Mouse (Mus musculus): ENCODE data around the gene Slc7a8. TPM values are rescaled to one million over a fixed set of nuclear protein-coding genes. Genes with fewer than 3 reads are reported as not detected.

The Slc7a8 gene
- polyA plus RNA-seq, 1 experiment from 2014 or later = 2.7 TPM

DNA sequence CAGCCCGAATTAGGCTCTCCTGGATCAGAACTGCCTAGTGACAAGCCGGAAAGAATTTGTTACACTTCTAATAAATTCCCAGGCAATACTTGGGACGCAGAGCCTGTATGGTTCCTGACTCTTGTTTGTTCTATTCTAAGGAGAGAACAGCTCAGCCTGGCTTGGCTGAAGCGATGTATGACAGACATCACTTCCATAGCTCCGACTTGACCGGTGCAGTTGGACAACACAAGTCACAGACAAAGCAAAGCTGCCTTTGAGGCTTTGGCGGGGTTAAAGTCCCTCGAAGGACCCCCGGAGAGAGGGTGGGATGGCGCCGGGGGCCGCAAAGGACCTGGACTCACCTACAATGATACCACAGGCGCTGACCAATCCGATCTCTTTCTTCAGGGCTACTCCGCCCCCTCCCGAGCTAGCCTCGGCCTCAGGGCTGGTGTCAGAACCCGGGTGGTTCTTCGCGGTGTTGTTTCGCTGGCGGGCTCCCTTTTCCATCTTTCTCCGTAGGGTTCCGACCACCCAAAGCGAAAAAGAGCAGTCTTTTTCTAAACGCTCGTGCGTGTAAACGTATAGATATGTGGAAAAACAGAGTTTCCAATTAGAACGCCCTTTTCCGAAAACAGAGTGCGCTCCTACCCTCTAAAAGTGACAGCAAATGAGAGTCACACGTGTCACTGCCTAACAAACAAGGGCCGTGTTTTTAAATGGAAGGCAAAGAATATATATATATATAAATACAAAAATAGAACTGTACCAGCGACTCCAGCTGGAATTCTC is 723 bp downstream of the Slc7a8 start:
- Histone ChIP-seq H3K9me3 (ENCODE audit: low read depth, low read length) (no peaks in the 10 kb centered on the region), H3K36me3 (ENCODE audit: insufficient read depth) (no peaks in the 10 kb centered on the region), H3K4me1 (ENCODE audit: insufficient read depth) (no peaks in the 10 kb centered on the region), H3K4me2 (peak overlapping the region; percentile 93), H3K9ac (peak overlapping the region; percentile 40), H3K27ac (ENCODE audit: low read depth) (no peak overlapping the region), H3K27me3 (ENCODE audit: insufficient read depth, low read length) (peaks cover 26% of the 10 kb centered on the region), H3K4me3 (ENCODE audit: low read depth, low read length) (peak overlapping the region; percentile 48)
- ATAC-seq (ENCODE audit: insufficient read depth) (peak; percentile 69), DNase-seq (peak; percentile 46)
- WGBS = 4% methylated on average over 35 of the region's 35 CpGs
- TF ChIP-seq CTCF (IDR thresholded peaks at IDR 0.05; ENCODE audit: low read depth) = no peak

DNA sequence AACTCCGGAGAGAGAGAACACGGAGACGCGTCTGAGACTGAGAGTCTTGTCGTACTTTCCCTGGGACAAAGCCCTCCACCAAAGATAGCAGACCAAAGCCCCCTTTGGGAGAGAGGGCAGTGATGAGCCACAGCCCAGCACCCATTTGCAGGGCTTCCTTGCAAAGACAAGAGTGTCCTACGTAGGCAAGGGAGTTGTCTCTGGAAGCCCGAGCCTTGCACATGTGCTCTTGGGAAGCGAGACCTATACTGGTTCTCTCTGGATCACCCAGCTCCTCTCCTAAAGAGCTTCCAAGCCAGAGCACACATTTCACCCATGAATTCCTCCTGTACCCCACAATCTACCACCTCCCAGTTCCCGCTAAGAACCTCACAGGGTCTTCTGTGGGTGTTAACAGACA is 1.7 kb downstream of the Slc7a8 start:
- ATAC-seq (ENCODE audit: insufficient read depth) (no peak), DNase-seq (no peak)
- H3K36me3 ChIP-seq (ENCODE audit: insufficient read depth) = no peaks in the 10 kb centered on the region
- H3K27me3 ChIP-seq (ENCODE audit: insufficient read depth, low read length) = peaks cover 26% of the 10 kb centered on the region
- no peak overlapping the region for H3K27ac ChIP-seq (ENCODE audit: low read depth)
- H3K4me1 ChIP-seq (ENCODE audit: insufficient read depth) = no peaks in the 10 kb centered on the region
- H3K4me3 ChIP-seq (ENCODE audit: low read depth, low read length) = no peak overlapping the region
- WGBS = 85% methylated on average over 9 of the region's 9 CpGs
- no peak overlapping the region for H3K9ac ChIP-seq
- 0 out of 2 replicates have a peak overlapping the region, but pooled peaks have one; percentile 93 for H3K4me2 ChIP-seq
- TF ChIP-seq CTCF (IDR thresholded peaks at IDR 0.05; ENCODE audit: low read depth) = no peak
- H3K9me3 ChIP-seq (ENCODE audit: low read depth, low read length) = no peaks in the 10 kb centered on the region

DNA sequence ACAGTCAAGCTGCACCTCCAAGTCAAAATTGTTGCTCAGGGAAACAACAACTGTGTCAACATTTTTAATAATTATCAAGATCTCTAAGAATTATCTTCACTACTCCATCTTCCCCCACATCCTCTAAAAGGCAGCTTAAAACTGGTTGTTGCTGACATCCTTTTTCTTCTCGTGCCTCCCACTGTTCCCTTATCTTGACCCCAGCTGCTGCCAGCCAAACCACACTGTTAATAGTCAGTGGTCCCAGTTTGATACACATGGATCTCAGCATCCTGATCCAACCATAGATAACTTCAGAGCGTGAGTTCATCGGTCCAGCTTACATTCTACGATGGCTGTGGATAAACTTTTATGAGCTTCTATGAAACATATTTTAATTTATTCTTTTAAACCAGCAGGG is 3.9 kb downstream of the Slc7a8 start:
- Histone ChIP-seq H3K27me3 (ENCODE audit: insufficient read depth, low read length) (peaks cover 26% of the 10 kb centered on the region), H3K27ac (ENCODE audit: low read depth) (no peak overlapping the region), H3K4me2 (no peak overlapping the region), H3K9ac (no peak overlapping the region), H3K4me1 (ENCODE audit: insufficient read depth) (no peaks in the 10 kb centered on the region), H3K9me3 (ENCODE audit: low read depth, low read length) (no peaks in the 10 kb centered on the region), H3K36me3 (ENCODE audit: insufficient read depth) (no peaks in the 10 kb centered on the region), H3K4me3 (ENCODE audit: low read depth, low read length) (no peak overlapping the region)
- ATAC-seq (ENCODE audit: insufficient read depth) (no peak), DNase-seq (no peak)
- 71% methylated on average over 4 of the region's 4 CpGs for WGBS
- no peak for TF ChIP-seq CTCF (IDR thresholded peaks at IDR 0.05; ENCODE audit: low read depth)

DNA sequence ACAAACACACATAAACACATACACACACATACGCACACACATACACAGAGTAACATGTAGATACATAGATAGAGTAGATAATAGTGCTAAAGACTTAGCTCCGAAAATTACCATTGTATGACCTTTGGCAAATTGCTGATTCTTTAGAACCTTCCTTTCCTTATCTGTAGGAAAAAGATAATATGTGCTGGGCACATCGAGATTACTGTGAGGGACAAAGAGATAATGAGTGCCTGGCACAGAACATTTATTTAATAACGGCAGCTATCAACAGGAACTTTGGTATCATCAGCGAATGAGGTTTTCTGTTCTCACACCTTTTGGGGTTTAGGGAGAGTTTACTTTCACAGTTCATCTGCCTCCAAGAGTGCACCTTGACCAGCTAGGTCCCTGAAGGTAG is 5.0 kb downstream of the Slc7a8 start:
- no peak for ATAC-seq (ENCODE audit: insufficient read depth)
- H3K27ac ChIP-seq (ENCODE audit: low read depth) = no peak overlapping the region

DNA sequence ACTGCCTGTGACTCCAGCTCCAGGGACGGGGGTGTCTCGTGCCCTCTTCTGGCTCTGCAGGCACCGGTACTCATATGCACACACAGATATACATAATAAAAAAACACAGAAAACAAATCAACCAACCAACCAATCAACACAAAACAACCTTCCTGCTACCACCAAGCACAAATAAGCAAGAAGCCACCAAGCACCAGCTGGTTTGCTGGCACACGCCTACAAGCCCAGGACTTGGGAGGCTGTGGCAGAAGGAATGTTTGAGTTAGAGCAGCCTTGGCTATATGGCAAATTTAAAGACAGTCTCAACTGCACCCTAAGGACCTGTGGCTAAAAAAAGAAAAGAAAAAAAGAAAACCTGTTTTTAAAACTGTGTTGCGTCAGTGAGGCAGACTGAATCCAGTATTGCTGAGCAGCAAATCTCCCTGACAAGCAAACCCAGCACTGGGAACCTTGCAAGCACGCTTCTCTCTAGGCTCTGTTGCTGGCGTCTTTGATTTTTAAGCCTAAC is 6.2 kb downstream of the Slc7a8 start:
- no peak overlapping the region for H3K9ac ChIP-seq
- DNase-seq (no peak), ATAC-seq (ENCODE audit: insufficient read depth) (no peak)
- no peaks in the 10 kb centered on the region for H3K9me3 ChIP-seq (ENCODE audit: low read depth, low read length)
- TF ChIP-seq CTCF (IDR thresholded peaks at IDR 0.05; ENCODE audit: low read depth) = no peak
- H3K36me3 ChIP-seq (ENCODE audit: insufficient read depth) = no peaks in the 10 kb centered on the region
- H3K4me1 ChIP-seq (ENCODE audit: insufficient read depth) = no peaks in the 10 kb centered on the region
- H3K27ac ChIP-seq (ENCODE audit: low read depth) = no peak overlapping the region
- H3K4me3 ChIP-seq (ENCODE audit: low read depth, low read length) = no peak overlapping the region
- H3K4me2 ChIP-seq = no peak overlapping the region
- peaks cover 7% of the 10 kb centered on the region; the same call in 1 of the 2 replicates for H3K27me3 ChIP-seq (ENCODE audit: insufficient read depth, low read length)
- WGBS = 87% methylated on average over 7 of the region's 7 CpGs

More for the DNA sequence above, 5.0 kb downstream of the Slc7a8 start:
- Histone ChIP-seq H3K4me2 (no peak overlapping the region), H3K4me3 (ENCODE audit: low read depth, low read length) (no peak overlapping the region), H3K9ac (no peak overlapping the region), H3K9me3 (ENCODE audit: low read depth, low read length) (no peaks in the 10 kb centered on the region), H3K4me1 (ENCODE audit: insufficient read depth) (no peaks in the 10 kb centered on the region), H3K36me3 (ENCODE audit: insufficient read depth) (no peaks in the 10 kb centered on the region), H3K27me3 (ENCODE audit: insufficient read depth, low read length) (peaks cover 18% of the 10 kb centered on the region)
- DNase-seq = no peak
- TF ChIP-seq CTCF (IDR thresholded peaks at IDR 0.05; ENCODE audit: low read depth) = no peak
- 73% methylated on average over 5 of the region's 5 CpGs for WGBS

DNA sequence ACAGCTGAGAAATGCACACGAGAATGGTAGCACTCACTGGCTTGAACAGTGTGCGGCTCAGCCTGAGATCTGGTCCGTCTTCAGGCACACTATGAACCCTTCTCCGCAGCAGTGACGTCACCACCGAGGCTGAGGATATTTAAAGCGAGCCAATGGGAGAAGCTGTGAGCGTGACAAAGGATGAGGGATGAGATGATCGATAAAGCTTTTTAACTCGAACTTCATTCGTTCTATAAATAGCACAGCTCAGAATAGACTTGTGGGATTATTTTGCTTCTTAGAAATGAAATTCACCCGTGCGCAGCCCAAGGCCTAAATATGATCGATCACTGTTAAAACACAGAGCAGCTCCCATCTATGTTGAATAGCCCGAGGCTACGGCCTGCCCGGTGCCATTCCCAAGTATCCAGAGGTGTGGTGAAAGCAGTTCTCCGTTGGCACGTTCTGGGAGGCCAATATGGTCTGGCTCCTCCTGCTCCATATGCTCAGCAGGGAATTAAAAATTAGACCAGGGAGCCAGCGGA is 9.4 kb downstream of the Slc7a8 start:
- 67% methylated on average over 20 of the region's 20 CpGs for WGBS
- no peak for TF ChIP-seq CTCF (IDR thresholded peaks at IDR 0.05; ENCODE audit: low read depth)
- Histone ChIP-seq H3K36me3 (ENCODE audit: insufficient read depth) (no peaks in the 10 kb centered on the region), H3K4me2 (no peak overlapping the region), H3K9ac (no peak overlapping the region), H3K27ac (ENCODE audit: low read depth) (no peak overlapping the region), H3K4me3 (ENCODE audit: low read depth, low read length) (no peak overlapping the region), H3K9me3 (ENCODE audit: low read depth, low read length) (no peaks in the 10 kb centered on the region), H3K4me1 (ENCODE audit: insufficient read depth) (no peaks in the 10 kb centered on the region), H3K27me3 (ENCODE audit: insufficient read depth, low read length) (no peaks in the 10 kb centered on the region)
- ATAC-seq (ENCODE audit: insufficient read depth) (no peak), DNase-seq (no peak)

DNA sequence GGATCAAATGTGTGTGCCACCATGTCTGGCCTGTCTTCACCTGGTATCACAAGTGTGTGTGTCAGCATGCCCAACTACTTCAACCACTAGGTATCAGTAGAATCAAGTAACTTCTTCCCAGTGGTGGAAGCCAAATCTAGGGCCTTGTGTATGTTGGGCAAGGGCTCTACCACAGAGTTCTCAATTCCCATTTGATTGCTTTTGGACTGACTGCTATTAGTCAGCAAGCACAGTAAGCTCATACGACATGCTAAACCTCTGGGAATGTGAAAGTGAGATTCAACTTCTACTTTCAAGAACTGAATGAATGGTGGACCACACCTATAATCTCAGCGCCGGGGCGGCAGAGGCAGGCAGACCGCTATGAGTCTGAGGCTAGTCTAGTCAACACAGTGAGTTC is 11.4 kb downstream of the Slc7a8 start:
- H3K27me3 ChIP-seq (ENCODE audit: insufficient read depth, low read length) = no peaks in the 10 kb centered on the region
- DNase-seq = no peak
- H3K4me3 ChIP-seq (ENCODE audit: low read depth, low read length) = no peak overlapping the region
- 93% methylated on average over 5 of the region's 5 CpGs for WGBS
- no peak overlapping the region for H3K9ac ChIP-seq
- H3K4me2 ChIP-seq = no peak overlapping the region
- H3K9me3 ChIP-seq (ENCODE audit: low read depth, low read length) = no peaks in the 10 kb centered on the region
- no peak for ATAC-seq (ENCODE audit: insufficient read depth)
- H3K4me1 ChIP-seq (ENCODE audit: insufficient read depth) = no peaks in the 10 kb centered on the region
- no peak overlapping the region for H3K27ac ChIP-seq (ENCODE audit: low read depth)
- H3K36me3 ChIP-seq (ENCODE audit: insufficient read depth) = no peaks in the 10 kb centered on the region
- TF ChIP-seq CTCF (IDR thresholded peaks at IDR 0.05; ENCODE audit: low read depth) = no peak
